Mouse (Mus musculus) megakaryocyte, embryonic 14.5 days (primary cell): Measurements from ENCODE around the gene Fto. TPM values are rescaled to one million over a fixed set of nuclear protein-coding genes. Genes with fewer than 3 reads are reported as not detected.

Experiments used
- H3K27me3 ChIP-seq: replicated peaks from 2 replicates; pipeline ENCODE3; 2012; ENCODE audit warnings: inconsistent platforms
- H3K36me3 ChIP-seq: replicated peaks from 2 replicates; pipeline ENCODE3; 2012; ENCODE audit warnings: low read length, inconsistent platforms, mixed read lengths
- H3K4me1 ChIP-seq: 2 replicates; pipeline ENCODE4 v1.6.1; 2012; ENCODE audit warnings: inconsistent platforms
- H3K4me3 ChIP-seq: replicated peaks from 2 replicates; pipeline ENCODE3; 2012; ENCODE audit warnings: moderate library complexity, mild to moderate bottlenecking, inconsistent platforms
- H3K9me3 ChIP-seq: 2 replicates; pipeline ENCODE4 v1.6.1; 2012; ENCODE audit warnings: inconsistent platforms
- FLI1 ChIP-seq: IDR thresholded peaks from 2 replicates; pipeline ENCODE4 v1.6.1; 2012; ENCODE audit warnings: low read length, inconsistent platforms, mixed read lengths
- GATA1 ChIP-seq: IDR thresholded peaks from 3 replicates; pipeline ENCODE4 v1.6.1; 2012; ENCODE audit warnings: mixed read lengths, low read length, inconsistent platforms, borderline replicate concordance
- polyA plus RNA-seq: library from polyadenylated mRNA; stranded (reverse); fragments of >175 nt; gene quantifications from 2 replicates; pipeline ENCODE4 v1.2.3, GENCODE M21; 2012; ENCODE audit warnings: low replicate concordance; ENCODE audit not compliant: insufficient read depth

Gene Fto
- polyA plus RNA-seq, 1 experiment, result 9.5 TPM

- Histone ChIP-seq H3K4me1 (peaks cover 45% of the 10 kb centered on the region), H3K27me3 (no peaks in the 10 kb centered on the region), H3K36me3 (peaks cover 15% of the 10 kb centered on the region), H3K4me3 (no peak overlapping the region), H3K9me3 (no peaks in the 10 kb centered on the region)
- TF ChIP-seq FLI1, result no peak
- TF ChIP-seq GATA1, result no peak
Observed at GRCm38 (mm10) chr8:91508284-91508683, 195.0 kb downstream of the Fto start.

GRCm38 (mm10) chr8:91509206-91509899 is 196.0 kb downstream of the Fto start:
- Histone ChIP-seq H3K4me1 (peaks cover 45% of the 10 kb centered on the region), H3K4me3 (no peak overlapping the region), H3K36me3 (peaks cover 13% of the 10 kb centered on the region), H3K27me3 (no peaks in the 10 kb centered on the region), H3K9me3 (no peaks in the 10 kb centered on the region)
- TF ChIP-seq FLI1, result no peak
- TF ChIP-seq GATA1, result no peak

- Histone ChIP-seq H3K9me3 (no peaks in the 10 kb centered on the region), H3K36me3 (peaks cover 8% of the 10 kb centered on the region), H3K27me3 (no peaks in the 10 kb centered on the region), H3K4me1 (peaks cover 41% of the 10 kb centered on the region), H3K4me3 (no peak overlapping the region)
- TF ChIP-seq FLI1 (no peak), GATA1 (no peak)
Observed at GRCm38 (mm10) chr8:91509900-91510260, 196.6 kb downstream of the Fto start.

GRCm38 (mm10) chr8:91510716-91511115 is 197.4 kb downstream of the Fto start:
- Histone ChIP-seq H3K4me1 (peaks cover 36% of the 10 kb centered on the region), H3K9me3 (no peaks in the 10 kb centered on the region), H3K27me3 (no peaks in the 10 kb centered on the region), H3K4me3 (no peak overlapping the region), H3K36me3 (peaks cover 8% of the 10 kb centered on the region)
- TF ChIP-seq GATA1 (no peak), FLI1 (no peak)

GRCm38 (mm10) chr8:91511943-91512342 is 198.6 kb downstream of the Fto start:
- peaks cover 23% of the 10 kb centered on the region for H3K4me1 ChIP-seq
- no peaks in the 10 kb centered on the region for H3K9me3 ChIP-seq
- H3K4me3 ChIP-seq, result no peak overlapping the region
- no peak for TF ChIP-seq GATA1
- TF ChIP-seq FLI1, result no peak
- H3K36me3 ChIP-seq, result peaks cover 8% of the 10 kb centered on the region
- H3K27me3 ChIP-seq, result no peaks in the 10 kb centered on the region

- Histone ChIP-seq H3K9me3 (no peaks in the 10 kb centered on the region), H3K4me1 (peaks cover 20% of the 10 kb centered on the region), H3K27me3 (no peaks in the 10 kb centered on the region), H3K36me3 (peaks cover 8% of the 10 kb centered on the region), H3K4me3 (no peak overlapping the region)
- TF ChIP-seq FLI1 (no peak), GATA1 (no peak)
Observed at GRCm38 (mm10) chr8:91514752-91515478, 201.6 kb downstream of the Fto start.

GRCm38 (mm10) chr8:91516422-91516821 is 203.1 kb downstream of the Fto start:
- Histone ChIP-seq H3K36me3 (peaks cover 8% of the 10 kb centered on the region), H3K27me3 (no peaks in the 10 kb centered on the region), H3K4me1 (peaks cover 16% of the 10 kb centered on the region), H3K4me3 (no peak overlapping the region), H3K9me3 (no peaks in the 10 kb centered on the region)
- no peak for TF ChIP-seq GATA1
- no peak for TF ChIP-seq FLI1

- no peak for TF ChIP-seq FLI1
- TF ChIP-seq GATA1, result no peak
- Histone ChIP-seq H3K4me1 (peaks cover 13% of the 10 kb centered on the region), H3K9me3 (no peaks in the 10 kb centered on the region), H3K36me3 (peaks cover 14% of the 10 kb centered on the region), H3K4me3 (no peak overlapping the region), H3K27me3 (no peaks in the 10 kb centered on the region)
Observed at GRCm38 (mm10) chr8:91518085-91518484, 204.8 kb downstream of the Fto start.

GRCm38 (mm10) chr8:91522201-91522600 is 208.9 kb downstream of the Fto start:
- Histone ChIP-seq H3K4me3 (no peak overlapping the region), H3K9me3 (no peaks in the 10 kb centered on the region), H3K27me3 (no peaks in the 10 kb centered on the region), H3K36me3 (peaks cover 48% of the 10 kb centered on the region), H3K4me1 (peaks cover 13% of the 10 kb centered on the region)
- TF ChIP-seq FLI1 (no peak), GATA1 (no peak)
